Mouse (Mus musculus): ENCODE results near the gene Cacnb1.
A peak's percentile ranks its signal among the peaks of the same experiment; 100 is the strongest.

- TF ChIP-seq MAFK (IDR thresholded peaks at IDR 0.05; ENCODE audit: insufficient read depth, low read depth, low read length) (peak; percentile 91), ZC3H11A (IDR thresholded peaks at IDR 0.05; ENCODE audit: borderline replicate concordance, low read depth, low read length) (peak; percentile 98)
These were observed 35.0 kb downstream of the Cacnb1 start for GRCm38 (mm10) chr11:97987551-97988526.

Measured in ES-E14 (cell line).